Mouse (Mus musculus) MEL (cell line): ENCODE data around the gene Polr3h. TPM values are rescaled to one million over a fixed set of nuclear protein-coding genes. Genes with fewer than 3 reads are reported as not detected.

ENCODE experiments used
- DNase-seq: peaks from one replicate; pipeline ENCODE4 v3.0.0; 2011; ENCODE audit warnings: low read depth, low spot score
- H3K27ac ChIP-seq: 2 replicates; pipeline ENCODE4 v1.5.1; 2012; ENCODE audit warnings: low read depth, mild to moderate bottlenecking, control low read depth, low read length, moderate library complexity; ENCODE audit not compliant: control insufficient read depth
- H3K27me3 ChIP-seq, 2 experiments: fragments of 150-350 bp in 1 of 2; sonication (generic) in 1 of 2; 2 replicates each; pipeline ENCODE4 v1.6.1; 2012; ENCODE audit warnings: low read length in 2 of 2, mild to moderate bottlenecking in 2 of 2, improper control_type of control experiment in 1 of 2, moderate library complexity in 1 of 2; ENCODE audit not compliant: insufficient read depth in 2 of 2, control insufficient read depth in 1 of 2
- H3K36me3 ChIP-seq, 2 experiments: 2 replicates each; pipeline ENCODE4 v1.6.1; 2012 to 2014; ENCODE audit warnings: low read length in 2 of 2, improper control_type of control experiment in 1 of 2, inconsistent platforms in 1 of 2, mild to moderate bottlenecking in 1 of 2; ENCODE audit not compliant: insufficient read depth in 2 of 2, control insufficient read depth in 1 of 2
- H3K4me1 ChIP-seq, 2 experiments: fragments of 150-350 bp in 1 of 2; sonication (generic) in 1 of 2; 2 replicates each; pipeline ENCODE4 v1.6.1; 2012; ENCODE audit warnings: low read length in 2 of 2, improper control_type of control experiment in 1 of 2, mild to moderate bottlenecking in 1 of 2; ENCODE audit not compliant: insufficient read depth in 2 of 2, control insufficient read depth in 1 of 2
- H3K4me3 ChIP-seq, 2 experiments: fragments of 150-350 bp in 1 of 2; sonication (generic) in 1 of 2; 2 replicates each; pipeline ENCODE4 v1.5.1; 2012; ENCODE audit warnings: low read depth in 2 of 2, low read length in 2 of 2, mild to moderate bottlenecking in 2 of 2, moderate library complexity in 2 of 2, control low read depth in 1 of 2, improper control_type of control experiment in 1 of 2; ENCODE audit not compliant: control insufficient read depth in 1 of 2, insufficient read depth in 1 of 2
- H3K79me2 ChIP-seq: 2 replicates; pipeline ENCODE4 v1.6.1; 2012; ENCODE audit warnings: mild to moderate bottlenecking, low read length, moderate library complexity; ENCODE audit not compliant: control insufficient read depth, poor library complexity, insufficient read depth
- H3K9ac ChIP-seq: 2 replicates; pipeline ENCODE4 v1.6.1; 2012; ENCODE audit warnings: low read depth, mild to moderate bottlenecking, control low read depth, low read length, moderate library complexity; ENCODE audit not compliant: control insufficient read depth, poor library complexity, severe bottlenecking
- H3K9me3 ChIP-seq: fragments of 150-350 bp; sonication (generic); replicated peaks from 2 replicates; pipeline ENCODE4 v1.6.1; 2012; ENCODE audit warnings: mild to moderate bottlenecking, low read length, improper control_type of control experiment, moderate library complexity; ENCODE audit not compliant: insufficient read depth
- BHLHE40 ChIP-seq: IDR thresholded peaks from 2 replicates; pipeline ENCODE4 v1.6.1; 2012; ENCODE audit warnings: low read depth, mild to moderate bottlenecking, inconsistent platforms, low read length, improper control_type of control experiment, borderline replicate concordance
- CHD1 ChIP-seq: IDR thresholded peaks from 2 replicates; pipeline ENCODE4 v1.6.1; 2012; ENCODE audit warnings: low read depth, mild to moderate bottlenecking, inconsistent platforms, low read length, improper control_type of control experiment
- CHD2 ChIP-seq: IDR thresholded peaks from 2 replicates; pipeline ENCODE4 v1.6.1; 2011; ENCODE audit warnings: low read length, improper control_type of control experiment
- CTCF ChIP-seq, 3 experiments: IDR thresholded peaks in 2 of 3; conservative IDR thresholded peaks in 1 of 3; 2 replicates each; pipeline ENCODE4 v1.5.1; 2011 to 2012; ENCODE audit warnings: low read length in 3 of 3, low read depth in 2 of 3, mild to moderate bottlenecking in 2 of 3, improper control_type of control experiment in 1 of 3, inconsistent platforms in 1 of 3, mixed read lengths in 1 of 3, moderate library complexity in 1 of 3; ENCODE audit not compliant: control insufficient read depth in 1 of 3, insufficient read depth in 1 of 3, poor library complexity in 1 of 3, severe bottlenecking in 1 of 3
- ELF1 ChIP-seq: IDR thresholded peaks from 2 replicates; pipeline ENCODE4 v1.6.1; 2014; ENCODE audit warnings: low read depth, mild to moderate bottlenecking, inconsistent platforms, low read length, improper control_type of control experiment, moderate library complexity
- EP300 ChIP-seq, 2 experiments: IDR thresholded peaks; 2 replicates each; pipeline ENCODE4 v1.6.1; 2011; ENCODE audit warnings: improper control_type of control experiment in 2 of 2, low read length in 2 of 2, low read depth in 1 of 2, mild to moderate bottlenecking in 1 of 2
- ETS1 ChIP-seq: IDR thresholded peaks from 2 replicates; pipeline ENCODE4 v1.6.1; 2012; ENCODE audit warnings: low read depth, mild to moderate bottlenecking, inconsistent platforms, low read length, improper control_type of control experiment, moderate library complexity
- HCFC1 ChIP-seq: IDR thresholded peaks from 2 replicates; pipeline ENCODE4 v1.6.1; 2012; ENCODE audit warnings: low read depth, mild to moderate bottlenecking, inconsistent platforms, low read length, improper control_type of control experiment, moderate library complexity
- JUND ChIP-seq: IDR thresholded peaks from 2 replicates; pipeline ENCODE4 v1.6.1; 2011; ENCODE audit warnings: low read depth, mild to moderate bottlenecking, improper control_type of control experiment, low read length
- KAT2A ChIP-seq: conservative IDR thresholded peaks from 2 replicates; pipeline ENCODE4 v1.6.1; 2012; ENCODE audit warnings: low read depth, low read length, improper control_type of control experiment, inconsistent platforms
- MAFK ChIP-seq: IDR thresholded peaks from 2 replicates; pipeline ENCODE4 v1.6.1; 2011; ENCODE audit warnings: low read depth, mild to moderate bottlenecking, low read length, improper control_type of control experiment, borderline replicate concordance
- MAX ChIP-seq: IDR thresholded peaks from 2 replicates; pipeline ENCODE4 v1.6.1; 2011; ENCODE audit warnings: low read length, improper control_type of control experiment
- MAZ ChIP-seq: IDR thresholded peaks from 2 replicates; pipeline ENCODE4 v1.6.1; 2012; ENCODE audit warnings: low read depth, mild to moderate bottlenecking, inconsistent platforms, low read length, improper control_type of control experiment
- MEF2A ChIP-seq: IDR thresholded peaks from 2 replicates; pipeline ENCODE4 v1.6.1; 2014; ENCODE audit warnings: low read depth, mild to moderate bottlenecking, inconsistent platforms, low read length, improper control_type of control experiment; ENCODE audit not compliant: poor library complexity, insufficient replicate concordance, severe bottlenecking; ENCODE audit errors: extremely low read depth
- MXI1 ChIP-seq: IDR thresholded peaks from 2 replicates; pipeline ENCODE4 v1.6.1; 2011; ENCODE audit warnings: mild to moderate bottlenecking, low read depth, low read length, improper control_type of control experiment
- MYB ChIP-seq: IDR thresholded peaks from 2 replicates; pipeline ENCODE4 v1.6.1; 2011; ENCODE audit warnings: mild to moderate bottlenecking, low read depth, low read length, improper control_type of control experiment
- MYC ChIP-seq: IDR thresholded peaks from 2 replicates; pipeline ENCODE4 v1.6.1; 2011; ENCODE audit warnings: low read depth, mild to moderate bottlenecking, low read length, improper control_type of control experiment, moderate library complexity
- NELFE ChIP-seq: IDR thresholded peaks from 2 replicates; pipeline ENCODE4 v1.6.1; 2011; ENCODE audit warnings: low read depth, low read length, improper control_type of control experiment
- POLR2A ChIP-seq, 2 experiments: IDR thresholded peaks; 2 replicates each; pipeline ENCODE4 v1.6.1; 2011 to 2012; ENCODE audit warnings: low read length in 2 of 2, mild to moderate bottlenecking in 2 of 2, control low read depth in 1 of 2, improper control_type of control experiment in 1 of 2, low read depth in 1 of 2, moderate library complexity in 1 of 2; ENCODE audit not compliant: control insufficient read depth in 1 of 2, insufficient read depth in 1 of 2, poor library complexity in 1 of 2
- POLR2AphosphoS2 ChIP-seq: IDR thresholded peaks from 2 replicates; pipeline ENCODE4 v1.6.1; 2011; ENCODE audit warnings: low read length, improper control_type of control experiment
- POLR2AphosphoS5 ChIP-seq: IDR thresholded peaks from 2 replicates; pipeline ENCODE4 v1.6.1; 2012; ENCODE audit warnings: low read depth, borderline replicate concordance, mild to moderate bottlenecking, inconsistent platforms, low read length, moderate library complexity, mixed read lengths
- RAD21 ChIP-seq: IDR thresholded peaks from 2 replicates; pipeline ENCODE4 v1.6.1; 2011; ENCODE audit warnings: mild to moderate bottlenecking, low read depth, low read length, improper control_type of control experiment
- RCOR1 ChIP-seq: IDR thresholded peaks from 2 replicates; pipeline ENCODE4 v1.6.1; 2012; ENCODE audit warnings: low read depth, mild to moderate bottlenecking, inconsistent platforms, low read length, improper control_type of control experiment
- SIN3A ChIP-seq: IDR thresholded peaks from 2 replicates; pipeline ENCODE4 v1.6.1; 2012; ENCODE audit warnings: low read length, improper control_type of control experiment, inconsistent platforms
- SMC3 ChIP-seq: IDR thresholded peaks from 2 replicates; pipeline ENCODE4 v1.6.1; 2011; ENCODE audit warnings: low read depth, low read length, improper control_type of control experiment
- TAL1 ChIP-seq: IDR thresholded peaks from 2 replicates; pipeline ENCODE4 v1.6.1; 2012; ENCODE audit warnings: mild to moderate bottlenecking, inconsistent platforms, low read length, moderate library complexity, mixed read lengths
- TBP ChIP-seq: IDR thresholded peaks from 2 replicates; pipeline ENCODE4 v1.8.0; 2011; ENCODE audit warnings: low read depth, low read length, improper control_type of control experiment
- TCF12 ChIP-seq: IDR thresholded peaks from 2 replicates; pipeline ENCODE4 v1.6.1; 2014; ENCODE audit warnings: low read depth, mild to moderate bottlenecking, inconsistent platforms, low read length, improper control_type of control experiment, moderate library complexity
- UBTF ChIP-seq: IDR thresholded peaks from 2 replicates; pipeline ENCODE4 v1.6.1; 2012; ENCODE audit warnings: low read depth, mild to moderate bottlenecking, inconsistent platforms, low read length, improper control_type of control experiment, moderate library complexity, borderline replicate concordance; ENCODE audit not compliant: insufficient read depth
- USF1 ChIP-seq: IDR thresholded peaks from 2 replicates; pipeline ENCODE4 v1.6.1; 2014; ENCODE audit warnings: low read depth, mild to moderate bottlenecking, inconsistent platforms, low read length, improper control_type of control experiment, moderate library complexity
- USF2 ChIP-seq, 2 experiments: IDR thresholded peaks; 2 replicates each; pipeline ENCODE4 v1.6.1; 2011 to 2012; ENCODE audit warnings: improper control_type of control experiment in 2 of 2, low read length in 2 of 2, borderline replicate concordance in 1 of 2, inconsistent platforms in 1 of 2, low read depth in 1 of 2, mild to moderate bottlenecking in 1 of 2; ENCODE audit not compliant: insufficient read depth in 1 of 2
- ZC3H11A ChIP-seq: IDR thresholded peaks from 2 replicates; pipeline ENCODE4 v1.6.1; 2012; ENCODE audit warnings: low read depth, mild to moderate bottlenecking, inconsistent platforms, low read length, improper control_type of control experiment
- ZKSCAN1 ChIP-seq: IDR thresholded peaks from 2 replicates; pipeline ENCODE4 v1.6.1; 2012; ENCODE audit warnings: low read depth, mild to moderate bottlenecking, inconsistent platforms, low read length, improper control_type of control experiment, moderate library complexity
- ZMIZ1 ChIP-seq: IDR thresholded peaks from 2 replicates; pipeline ENCODE4 v1.6.1; 2012; ENCODE audit warnings: low read depth, mild to moderate bottlenecking, inconsistent platforms, low read length, improper control_type of control experiment, moderate library complexity
- ZNF384 ChIP-seq: IDR thresholded peaks from 2 replicates; pipeline ENCODE4 v1.6.1; 2012; ENCODE audit warnings: low read depth, mild to moderate bottlenecking, inconsistent platforms, low read length, improper control_type of control experiment
- polyA plus RNA-seq, 2 experiments: library from polyadenylated mRNA; stranded (reverse) in 1 of 2; unstranded in 1 of 2; fragments of >175 nt in 1 of 2; fragments of >200 nt in 1 of 2; gene quantifications; 2 replicates each; pipeline versions ENCODE4 v1.2.1 to v1.2.4; 2012; ENCODE audit warnings: low replicate concordance in 2 of 2, low read depth in 1 of 2; ENCODE audit not compliant: insufficient read length in 2 of 2, insufficient read depth in 1 of 2, missing spikeins in 1 of 2
- total RNA-seq: library from RNA; depleted of rRNA; stranded (reverse); fragments of 300-350 nt; gene quantifications from 2 replicates; pipeline ENCODE4 v1.2.3, GENCODE M21; 2012

Gene Polr3h
- total and polyA plus RNA-seq, 3 experiments = 109 to 304 TPM; not detected in 1

GRCm38 (mm10) chr15:81904939-81905338 lies 21.1 kb downstream of the Polr3h start:
- Histone ChIP-seq H3K4me3 (no peak overlapping the region), H3K27me3 (no peaks in the 10 kb centered on the region), H3K4me1 (no peaks in the 10 kb centered on the region), H3K9me3 (no peaks in the 10 kb centered on the region), H3K79me2 (no peaks in the 10 kb centered on the region), H3K9ac (no peak overlapping the region), H3K27ac (no peak overlapping the region), H3K36me3 (peaks cover 0 to 35% of the 10 kb centered on the region in 2 experiments; a peak in 2 of 4 replicates)
- DNase-seq = peak; percentile 80
- TF ChIP-seq ZKSCAN1 (no peak), MXI1 (no peak), POLR2A (IDR thresholded peaks at IDR 0.05; ENCODE audit: control insufficient read depth in 1 of 2, insufficient read depth in 1 of 2, low read depth in 1 of 2, low read length in 2 of 2, poor library complexity in 1 of 2) (no peak), KAT2A (no peak), USF2 (IDR thresholded peaks at IDR 0.05; ENCODE audit: borderline replicate concordance in 1 of 2, insufficient read depth in 1 of 2, low read depth in 1 of 2, low read length in 2 of 2) (no peak), CTCF (IDR thresholded peaks at IDR 0.05 in 2 of 3, conservative IDR thresholded peaks at IDR 0.05 in 1 of 3; ENCODE audit: control insufficient read depth in 1 of 3, insufficient read depth in 1 of 3, low read depth in 2 of 3, low read length in 3 of 3, poor library complexity in 1 of 3, severe bottlenecking in 1 of 3) (peak; percentile 72 to 91 (median 84)), MYC (no peak), MAZ (no peak), POLR2AphosphoS2 (no peak), SIN3A (no peak), TBP (no peak), RAD21 (peak; percentile 80), ZMIZ1 (no peak), TCF12 (no peak), ELF1 (no peak), ETS1 (no peak), MEF2A (no peak), USF1 (no peak), EP300 (IDR thresholded peaks at IDR 0.05; ENCODE audit: low read depth in 1 of 2, low read length in 2 of 2) (no peak), MAX (no peak), MYB (no peak), ZC3H11A (peak; percentile 61), BHLHE40 (no peak), UBTF (no peak), POLR2AphosphoS5 (no peak), ZNF384 (no peak), TAL1 (no peak), MAFK (no peak), HCFC1 (no peak), JUND (no peak), NELFE (no peak), SMC3 (peak; percentile 71), CHD1 (no peak), RCOR1 (no peak), CHD2 (no peak)
